Mouse (Mus musculus): Measurements from ENCODE around the gene Cyp4f13.

DNA sequence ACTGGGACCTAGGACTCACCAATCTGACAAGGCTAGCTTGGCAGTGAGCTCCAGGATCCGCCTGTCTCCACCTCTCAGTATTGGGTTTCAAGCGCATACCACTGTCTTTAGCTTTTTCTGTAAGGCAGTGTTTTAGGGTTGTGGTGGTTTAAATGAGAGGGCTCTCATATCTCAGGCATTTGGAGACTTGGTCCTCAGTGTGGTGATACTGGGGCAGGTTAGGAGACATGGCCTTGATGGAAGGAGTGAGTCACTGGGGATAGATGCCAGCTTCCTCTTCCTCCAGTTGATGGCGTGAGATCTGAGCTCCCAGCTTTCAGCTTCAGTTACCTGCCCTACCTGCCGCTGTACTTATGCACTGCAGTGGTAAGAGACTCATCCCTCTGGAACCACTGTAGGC lies 7.4 kb downstream of the Cyp4f13 start:
- TF ChIP-seq CTCF (conservative IDR thresholded peaks at IDR 0.05 in 1 of 2, IDR thresholded peaks at IDR 0.05 in 1 of 2; ENCODE audit: low read depth in 2 of 2, low read length in 2 of 2) (no peak), NELFE (IDR thresholded peaks at IDR 0.05; ENCODE audit: low read depth, low read length) (no peak), ETS1 (conservative IDR thresholded peaks at IDR 0.05; ENCODE audit: low read depth, low read length) (no peak), POLR2A (IDR thresholded peaks at IDR 0.05; ENCODE audit: low read depth, low read length) (no peak), RAD21 (IDR thresholded peaks at IDR 0.05; ENCODE audit: low read depth, low read length) (no peak), ZMIZ1 (IDR thresholded peaks at IDR 0.05; ENCODE audit: low read depth, low read length) (no peak)

Data from CH12.LX (cell line).